Mouse (Mus musculus) adrenal gland, adult 8-10 months (tissue): ENCODE measurements around the gene Hmg20b. TPM values are rescaled to one million over a fixed set of nuclear protein-coding genes. Genes with fewer than 3 reads are reported as not detected.
A peak's percentile ranks its signal among the peaks of the same experiment; 100 is the strongest.

ENCODE experiments used
- DNase-seq: peaks from one replicate; pipeline ENCODE4 v3.0.0; 2022
- total RNA-seq, 4 experiments: library from RNA; stranded (reverse); gene quantifications; 2 replicates each; pipeline ENCODE4 v1.2.4; 2022

Hmg20b gene
- 100 to 1,000 TPM in 3 of 4 experiments, 10 to 100 TPM in 1; 94.2 to 121 (median 112) TPM for total RNA-seq

GRCm38 (mm10) chr10:81350351-81351063 lies at the start of gene Hmg20b:
Gene Hmg20b (minus strand): TSS chr10:81350480.
- peak; percentile 99 for DNase-seq

GRCm38 (mm10) chr10:81399798-81400308 lies 49.6 kb upstream of the Hmg20b start:
- DNase-seq, result no peak

- no peak for DNase-seq
Observed at GRCm38 (mm10) chr10:81399296-81399695, 49.0 kb upstream of the Hmg20b start.

GRCm38 (mm10) chr10:81396749-81397148 lies 46.5 kb upstream of the Hmg20b start:
- no peak for DNase-seq

GRCm38 (mm10) chr10:81395865-81396264 lies 45.6 kb upstream of the Hmg20b start:
- DNase-seq, result no peak

GRCm38 (mm10) chr10:81395127-81395526 lies 44.8 kb upstream of the Hmg20b start:
- DNase-seq, result no peak

- no peak for DNase-seq
Observed at GRCm38 (mm10) chr10:81393456-81394063, 43.3 kb upstream of the Hmg20b start.

- DNase-seq, result no peak
Observed at GRCm38 (mm10) chr10:81392781-81393185, 42.5 kb upstream of the Hmg20b start, which contains the start of gene Smim24. Gene Smim24 (plus strand): TSS chr10:81393051.

- DNase-seq, result no peak
Observed at GRCm38 (mm10) chr10:81392270-81392669, 42.0 kb upstream of the Hmg20b start.

- no peak for DNase-seq
Observed at GRCm38 (mm10) chr10:81390678-81390965, 40.3 kb upstream of the Hmg20b start.

- DNase-seq, result no peak
Observed at GRCm38 (mm10) chr10:81389801-81390677, 39.8 kb upstream of the Hmg20b start.

- DNase-seq, result no peak
Observed at GRCm38 (mm10) chr10:81389373-81389772, 39.1 kb upstream of the Hmg20b start.

GRCm38 (mm10) chr10:81388505-81389055 lies 38.3 kb upstream of the Hmg20b start, which contains the start of gene Gm48552:
Gene Gm48552 (plus strand): TSS chr10:81389005.
- DNase-seq, result no peak

GRCm38 (mm10) chr10:81387716-81388115 lies 37.4 kb upstream of the Hmg20b start:
- DNase-seq, result no peak

- no peak for DNase-seq
Observed at GRCm38 (mm10) chr10:81385603-81386306, 35.5 kb upstream of the Hmg20b start.

GRCm38 (mm10) chr10:81384605-81384982 lies 34.3 kb upstream of the Hmg20b start:
- no peak for DNase-seq

GRCm38 (mm10) chr10:81383802-81384604 lies 33.7 kb upstream of the Hmg20b start, which contains the start of the genes Dohh and Gm48551:
Gene Dohh (plus strand): TSS chr10:81384428.
Gene Gm48551 (plus strand): TSS chr10:81384466.
- peak; percentile 98 for DNase-seq

GRCm38 (mm10) chr10:81382039-81382438 lies 31.8 kb upstream of the Hmg20b start:
- no peak for DNase-seq

GRCm38 (mm10) chr10:81379809-81380378 lies 29.6 kb upstream of the Hmg20b start:
- no peak for DNase-seq

GRCm38 (mm10) chr10:81379183-81379553 lies 28.9 kb upstream of the Hmg20b start:
- no peak for DNase-seq
